Mouse (Mus musculus): Measurements from ENCODE around the gene 4833420G17Rik. TPM values are rescaled to one million over a fixed set of nuclear protein-coding genes. Genes with fewer than 3 reads are reported as not detected.
A peak's percentile ranks its signal among the peaks of the same experiment; 100 is the strongest.

Gene 4833420G17Rik
- total and polyA plus RNA-seq, 2 experiments = 13.1 to 27.1 TPM

DNA sequence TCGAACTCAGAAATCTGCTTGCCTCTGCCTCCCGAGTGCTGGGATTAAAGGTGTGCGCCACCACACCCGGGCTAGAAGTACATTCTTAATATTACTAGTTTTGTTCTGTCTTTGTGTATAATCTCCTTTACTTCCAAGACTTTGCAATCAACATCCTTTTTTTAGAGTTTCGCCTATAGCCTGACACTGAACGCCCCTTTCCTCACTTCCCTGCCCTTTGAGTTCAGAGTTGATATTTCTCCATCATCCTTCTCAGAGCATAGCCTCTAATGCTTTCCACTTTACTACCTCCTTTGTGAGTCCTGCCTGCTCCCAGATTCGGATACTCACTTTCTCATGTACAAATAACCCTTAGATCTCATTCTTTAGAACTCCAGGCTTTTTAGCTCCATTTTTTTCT is 28.2 kb upstream of the 4833420G17Rik start:
- TF ChIP-seq CTCF (IDR thresholded peaks at IDR 0.05; ENCODE audit: low read depth, low read length) (no peak), POLR2A (IDR thresholded peaks at IDR 0.05; ENCODE audit: extremely low read depth, insufficient read depth, low read length) (no peak)
- no peak overlapping the region for H3K4me3 ChIP-seq (ENCODE audit: insufficient read depth, low read depth, low read length)
- H3K9ac ChIP-seq (ENCODE audit: low read depth, low read length) = no peak overlapping the region
- no peaks in the 10 kb centered on the region for H3K27me3 ChIP-seq (ENCODE audit: control insufficient read depth, insufficient read depth, low read length)
- H3K36me3 ChIP-seq (ENCODE audit: control insufficient read depth, insufficient read depth, low read length) = peaks cover 29% of the 10 kb centered on the region
- DNase-seq (ENCODE audit: extremely low read depth, low read depth, low spot score) = no peak
- H3K4me1 ChIP-seq (ENCODE audit: control insufficient read depth, insufficient read depth, low read length) = peaks cover 12% of the 10 kb centered on the region; the same call in 1 of the 2 replicates
- H3K79me2 ChIP-seq (ENCODE audit: control insufficient read depth, insufficient read depth, low read length) = peaks cover 15% of the 10 kb centered on the region
- no peak overlapping the region for H3K27ac ChIP-seq (replicated peaks; ENCODE audit: insufficient read depth, low read depth, low read length)
- WGBS = 85% methylated on average over 7 of the region's 7 CpGs

GRCm38 (mm10) chr13:119442244-119442643 is 20.3 kb upstream of the 4833420G17Rik start:
- Histone ChIP-seq H3K36me3 (ENCODE audit: control insufficient read depth, insufficient read depth, low read length) (peaks cover 56% of the 10 kb centered on the region), H3K27me3 (ENCODE audit: control insufficient read depth, insufficient read depth, low read length) (no peaks in the 10 kb centered on the region), H3K4me3 (ENCODE audit: insufficient read depth, low read depth, low read length) (no peak overlapping the region), H3K4me1 (ENCODE audit: control insufficient read depth, insufficient read depth, low read length) (no peaks in the 10 kb centered on the region), H3K9ac (ENCODE audit: low read depth, low read length) (no peak overlapping the region), H3K27ac (replicated peaks; ENCODE audit: insufficient read depth, low read depth, low read length) (no peak overlapping the region), H3K79me2 (ENCODE audit: control insufficient read depth, insufficient read depth, low read length) (no peaks in the 10 kb centered on the region; the same call in 1 of the 2 replicates)
- 83% methylated on average over 1 of the region's 1 CpGs for WGBS
- no peak for DNase-seq (ENCODE audit: extremely low read depth, low read depth, low spot score)
- TF ChIP-seq CTCF (IDR thresholded peaks at IDR 0.05; ENCODE audit: low read depth, low read length) (no peak), POLR2A (IDR thresholded peaks at IDR 0.05; ENCODE audit: extremely low read depth, insufficient read depth, low read length) (no peak)

DNA sequence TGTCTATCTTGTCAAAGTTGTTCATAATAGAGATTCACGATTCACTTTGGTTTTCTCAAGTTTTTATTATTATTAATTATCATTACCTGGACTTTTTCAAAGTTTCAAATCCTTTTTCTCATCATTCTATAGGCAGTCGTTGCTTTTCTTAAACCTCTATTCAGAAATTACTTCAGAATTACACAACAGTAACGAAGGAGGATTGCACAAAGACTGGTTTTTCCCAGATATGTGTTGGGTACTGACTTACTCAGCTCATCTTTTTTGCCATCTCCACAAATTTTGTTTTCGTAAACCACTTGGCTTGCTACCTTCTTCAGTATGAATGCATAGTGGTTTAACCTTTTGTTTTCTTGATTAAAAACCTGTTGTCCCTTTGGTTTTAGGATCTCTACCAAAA is 9.0 kb upstream of the 4833420G17Rik start:
- H3K36me3 ChIP-seq (ENCODE audit: control insufficient read depth, insufficient read depth, low read length) = peaks cover 32% of the 10 kb centered on the region
- no peaks in the 10 kb centered on the region for H3K27me3 ChIP-seq (ENCODE audit: control insufficient read depth, insufficient read depth, low read length)
- H3K79me2 ChIP-seq (ENCODE audit: control insufficient read depth, insufficient read depth, low read length) = no peaks in the 10 kb centered on the region
- H3K9ac ChIP-seq (ENCODE audit: low read depth, low read length) = no peak overlapping the region
- no peak overlapping the region for H3K27ac ChIP-seq (replicated peaks; ENCODE audit: insufficient read depth, low read depth, low read length)
- 88% methylated on average over 4 of the region's 4 CpGs for WGBS
- H3K4me1 ChIP-seq (ENCODE audit: control insufficient read depth, insufficient read depth, low read length) = peaks cover 3% of the 10 kb centered on the region; the same call in 1 of the 2 replicates
- TF ChIP-seq POLR2A (IDR thresholded peaks at IDR 0.05; ENCODE audit: extremely low read depth, insufficient read depth, low read length) = no peak
- no peak for DNase-seq (ENCODE audit: extremely low read depth, low read depth, low spot score)
- no peak overlapping the region for H3K4me3 ChIP-seq (ENCODE audit: insufficient read depth, low read depth, low read length)

GRCm38 (mm10) chr13:119455082-119455481 is 7.5 kb upstream of the 4833420G17Rik start:
- Histone ChIP-seq H3K4me1 (ENCODE audit: control insufficient read depth, insufficient read depth, low read length) (peaks cover 3% of the 10 kb centered on the region), H3K79me2 (ENCODE audit: control insufficient read depth, insufficient read depth, low read length) (no peaks in the 10 kb centered on the region), H3K9ac (ENCODE audit: low read depth, low read length) (no peak overlapping the region), H3K4me3 (ENCODE audit: insufficient read depth, low read depth, low read length) (no peak overlapping the region), H3K27me3 (ENCODE audit: control insufficient read depth, insufficient read depth, low read length) (no peaks in the 10 kb centered on the region), H3K36me3 (ENCODE audit: control insufficient read depth, insufficient read depth, low read length) (peaks cover 34% of the 10 kb centered on the region), H3K27ac (replicated peaks; ENCODE audit: insufficient read depth, low read depth, low read length) (peak overlapping the region; percentile 74)
- TF ChIP-seq CTCF (IDR thresholded peaks at IDR 0.05; ENCODE audit: low read depth, low read length) (no peak), POLR2A (IDR thresholded peaks at IDR 0.05; ENCODE audit: extremely low read depth, insufficient read depth, low read length) (no peak)
- no peak for DNase-seq (ENCODE audit: extremely low read depth, low read depth, low spot score)

DNA sequence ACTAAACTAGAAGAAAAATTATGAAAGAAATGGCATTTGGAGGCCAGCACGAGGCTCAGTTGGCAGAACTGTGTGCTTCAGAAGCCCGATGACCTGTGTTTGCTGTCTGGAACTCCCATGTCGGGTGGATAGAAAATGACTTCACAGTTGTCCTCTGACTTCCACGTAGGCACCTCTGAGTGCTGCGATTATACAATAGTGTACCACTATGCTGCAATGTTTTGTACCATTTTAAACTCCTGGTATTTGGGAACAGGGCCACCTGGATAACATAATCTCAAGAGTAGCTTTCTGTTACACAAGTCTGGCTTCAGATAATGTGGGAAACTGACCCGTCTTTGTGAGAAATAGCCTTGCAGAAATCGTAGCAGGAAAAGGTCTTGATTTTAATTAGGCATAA is 6.2 kb upstream of the 4833420G17Rik start:
- H3K27ac ChIP-seq (replicated peaks; ENCODE audit: insufficient read depth, low read depth, low read length) = peak overlapping the region; percentile 97
- no peaks in the 10 kb centered on the region for H3K27me3 ChIP-seq (ENCODE audit: control insufficient read depth, insufficient read depth, low read length)
- H3K9ac ChIP-seq (ENCODE audit: low read depth, low read length) = no peak overlapping the region
- DNase-seq (ENCODE audit: extremely low read depth, low read depth, low spot score) = peak; percentile 97
- WGBS = 33% methylated on average over 7 of the region's 7 CpGs
- H3K36me3 ChIP-seq (ENCODE audit: control insufficient read depth, insufficient read depth, low read length) = peaks cover 23% of the 10 kb centered on the region
- peaks cover 3% of the 10 kb centered on the region for H3K4me1 ChIP-seq (ENCODE audit: control insufficient read depth, insufficient read depth, low read length)
- TF ChIP-seq CTCF (IDR thresholded peaks at IDR 0.05; ENCODE audit: low read depth, low read length) (no peak), POLR2A (IDR thresholded peaks at IDR 0.05; ENCODE audit: extremely low read depth, insufficient read depth, low read length) (no peak)
- no peaks in the 10 kb centered on the region for H3K79me2 ChIP-seq (ENCODE audit: control insufficient read depth, insufficient read depth, low read length)
- H3K4me3 ChIP-seq (ENCODE audit: insufficient read depth, low read depth, low read length) = no peak overlapping the region

DNA sequence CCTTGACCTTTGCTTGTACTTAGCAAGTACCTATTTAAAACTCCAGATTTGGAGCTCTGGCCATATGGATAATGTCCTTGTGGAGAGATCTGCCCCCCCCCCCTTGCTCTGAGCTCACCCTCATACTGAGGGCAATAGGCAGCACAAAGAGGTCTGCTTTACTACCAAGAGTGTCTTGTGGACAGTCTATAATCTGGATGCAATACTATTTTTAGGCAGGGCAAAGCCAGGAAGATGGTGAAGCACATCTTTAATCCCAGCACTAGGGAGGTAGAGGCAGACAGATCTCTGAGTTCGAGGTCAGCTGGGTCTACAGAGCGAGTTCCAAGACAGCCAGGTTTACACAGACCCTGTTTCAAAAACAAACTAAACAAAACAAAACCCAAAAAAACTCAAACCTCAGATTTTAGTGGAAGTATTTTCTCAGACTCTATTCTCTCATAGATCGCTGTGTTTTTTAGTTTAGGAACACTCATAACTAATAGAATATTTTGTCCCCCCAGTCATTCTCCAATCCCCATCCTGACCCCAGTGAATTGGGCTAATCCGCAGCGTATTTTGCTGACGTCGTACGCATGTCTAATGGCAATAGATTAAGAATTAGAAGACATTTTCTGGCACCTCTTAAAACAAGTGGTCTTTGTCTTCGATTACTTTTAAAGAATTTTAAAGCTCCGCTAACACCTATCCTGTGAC is 520 bp upstream of the 4833420G17Rik start:
- Histone ChIP-seq H3K4me3 (ENCODE audit: insufficient read depth, low read depth, low read length) (peak overlapping the region; percentile 87), H3K4me1 (ENCODE audit: control insufficient read depth, insufficient read depth, low read length) (peaks cover 3% of the 10 kb centered on the region), H3K27ac (replicated peaks; ENCODE audit: insufficient read depth, low read depth, low read length) (peak overlapping the region; percentile 57), H3K27me3 (ENCODE audit: control insufficient read depth, insufficient read depth, low read length) (no peaks in the 10 kb centered on the region), H3K79me2 (ENCODE audit: control insufficient read depth, insufficient read depth, low read length) (peaks cover 12% of the 10 kb centered on the region; the same call in 1 of the 2 replicates), H3K36me3 (ENCODE audit: control insufficient read depth, insufficient read depth, low read length) (peaks cover 16% of the 10 kb centered on the region), H3K9ac (ENCODE audit: low read depth, low read length) (peak overlapping the region; percentile 61)
- WGBS = under 1% methylated on average over 10 of the region's 10 CpGs
- DNase-seq (ENCODE audit: extremely low read depth, low read depth, low spot score) = no peak
- no peak for TF ChIP-seq POLR2A (IDR thresholded peaks at IDR 0.05; ENCODE audit: extremely low read depth, insufficient read depth, low read length)
- TF ChIP-seq CTCF (IDR thresholded peaks at IDR 0.05; ENCODE audit: low read depth, low read length) = no peak

Data from liver, adult 2 months (tissue).